Mouse (Mus musculus) stomach, postnatal 0 days (tissue): ENCODE measurements around the gene Ttll11.

Experiments used
- CTCF ChIP-seq: IDR thresholded peaks from 2 replicates; pipeline ENCODE4 v1.5.1; 2016; ENCODE audit warnings: antibody characterized with exemption, low read depth, mild to moderate bottlenecking, moderate library complexity
- EP300 ChIP-seq: optimal IDR thresholded peaks from 2 replicates; pipeline ENCODE3; 2016; ENCODE audit warnings: antibody characterized with exemption

- TF ChIP-seq CTCF (no peak), EP300 (no peak)
Observed at GRCm38 (mm10) chr2:35712611-35713010, 267.1 kb downstream of the Ttll11 start.
